8 mouse cellular contexts compared by ENCODE assay signal in the genomic region with DNA sequence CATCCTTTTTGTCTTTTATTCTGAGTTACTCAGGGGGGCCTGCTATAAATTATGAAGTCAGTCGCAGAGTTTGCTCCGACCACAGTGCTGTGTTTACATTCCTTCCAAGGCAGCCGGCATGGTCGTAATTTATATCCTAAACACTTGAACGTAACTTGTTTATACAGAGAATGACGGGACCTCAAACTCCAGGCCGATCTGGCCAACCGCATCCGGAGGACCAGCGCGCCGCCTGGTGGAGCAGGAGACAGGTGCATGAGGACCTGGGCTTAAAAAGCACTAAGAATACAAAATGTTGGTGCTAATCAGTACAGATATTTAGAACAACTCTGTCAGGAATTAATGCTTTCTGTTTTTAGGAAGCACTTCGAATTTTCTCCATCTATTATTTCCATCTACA. TPM values are rescaled to one million over a fixed set of nuclear protein-coding genes. Genes with fewer than 3 reads are reported as not detected.
A peak's percentile ranks its signal among the peaks of the same experiment; 100 is the strongest.
DNase-seq lines count a peak whose midpoint lies in the region; ATAC-seq and TF ChIP-seq lines count a peak whose summit lies in the region.

No protein-coding gene starts in this region.

- DNase-seq in urinary bladder, adult 18-20 months (ENCODE audit: low spot score in 2 of 2) = peak; percentile 66 to 74
- DNase-seq in urinary bladder, postnatal 10 days (ENCODE audit: low spot score) = no peak
- DNase-seq in brain, embryonic 14.5 days (ENCODE audit: low read depth) = peak; percentile 80
- peak; percentile 79 for DNase-seq in gastrocnemius, postnatal 10 days
- peak; percentile 92 for DNase-seq in lung, postnatal 10 days
- DNase-seq in retina, postnatal 1 day = peak; percentile 72
- no peak for DNase-seq in T-cell, adult 2 months (ENCODE audit: low spot score)

- H3K9me3 ChIP-seq in intestine, embryonic 16.5 days (ENCODE audit: control insufficient read depth, low read length) = no peaks in the 10 kb centered on the region

- TF ChIP-seq CTCF in brain, embryonic 14.5 days (IDR thresholded peaks at IDR 0.05; ENCODE audit: borderline replicate concordance, extremely low read depth, insufficient read depth, insufficient read length) = peak; percentile 93

- ATAC-seq in intestine, embryonic 16.5 days = peak; percentile 71

- no peak for TF ChIP-seq POLR2A in brain, embryonic 14.5 days (IDR thresholded peaks at IDR 0.05; ENCODE audit: borderline replicate concordance, extremely low read depth, insufficient read depth, insufficient read length, poor library complexity, severe bottlenecking)

- WGBS in intestine, embryonic 16.5 days = under 1% methylated on average over 13 of the region's 13 CpGs

- 0 out of 2 replicates have a peak, but pooled peaks cover 7% of the 10 kb centered on the region for H3K4me1 ChIP-seq in intestine, embryonic 16.5 days (ENCODE audit: control insufficient read depth, insufficient read depth, low read length)

- H3K4me2 ChIP-seq in intestine, embryonic 16.5 days (ENCODE audit: low read depth, low read length) = no peak overlapping the region

- no peak overlapping the region for H3K4me3 ChIP-seq in intestine, embryonic 16.5 days (ENCODE audit: low read length)

- H3K36me3 ChIP-seq in intestine, embryonic 16.5 days (ENCODE audit: control insufficient read depth, insufficient read depth, low read length) = no peaks in the 10 kb centered on the region

- H3K27me3 ChIP-seq in intestine, embryonic 16.5 days (replicated peaks; ENCODE audit: control insufficient read depth, insufficient read depth, low read length) = peaks cover 32% of the 10 kb centered on the region

- no peak overlapping the region for H3K27ac ChIP-seq in intestine, embryonic 16.5 days (ENCODE audit: low read length)

- no peak overlapping the region for H3K9ac ChIP-seq in intestine, embryonic 16.5 days (ENCODE audit: low read depth, low read length)

RNA-seq across cellular contexts. Expression of gene Foxf2, which starts 6.8 kb away (rescaled TPM):
- polyA plus RNA-seq in brain, embryonic 14.5 days (2012; rRNA removed) = 10.9 and 12.5 TPM in 2 replicates
- total RNA-seq in gastrocnemius, postnatal 10 days (2021) = not detected
- polyA plus RNA-seq in intestine, embryonic 16.5 days (2015; fragmentation: Nextera tagmentation; extraction: Ambion mirVana) = 11.4 and 13.7 TPM in 2 replicates

Comparison
In these comparisons a context has a peak if more than half of its experiments do, and no peak if none do; other contexts are left out.
1. DNase-seq: peak in urinary bladder, adult 18-20 months (2 of 2), brain, embryonic 14.5 days (single experiment), gastrocnemius, postnatal 10 days (single experiment), lung, postnatal 10 days (single experiment) and retina, postnatal 1 day (single experiment); none in urinary bladder, postnatal 10 days (single experiment) and T-cell, adult 2 months (single experiment).